Mouse (Mus musculus) left cerebral cortex, adult 8-10 months (tissue): ENCODE results near the gene Anapc2. TPM values are rescaled to one million over a fixed set of nuclear protein-coding genes. Genes with fewer than 3 reads are reported as not detected.

Experiments used
- DNase-seq, 2 experiments: peaks; one replicate each; pipeline ENCODE4 v3.0.0; 2022; ENCODE audit warnings: low spot score in 2 of 2
- total RNA-seq, 4 experiments: library from RNA; stranded (reverse); gene quantifications; 2 replicates each; pipeline ENCODE4 v1.2.4; 2022

Anapc2 gene
- total RNA-seq, 4 experiments from 2014 or later = 88.6 to 111 (median 96.9) TPM

DNA sequence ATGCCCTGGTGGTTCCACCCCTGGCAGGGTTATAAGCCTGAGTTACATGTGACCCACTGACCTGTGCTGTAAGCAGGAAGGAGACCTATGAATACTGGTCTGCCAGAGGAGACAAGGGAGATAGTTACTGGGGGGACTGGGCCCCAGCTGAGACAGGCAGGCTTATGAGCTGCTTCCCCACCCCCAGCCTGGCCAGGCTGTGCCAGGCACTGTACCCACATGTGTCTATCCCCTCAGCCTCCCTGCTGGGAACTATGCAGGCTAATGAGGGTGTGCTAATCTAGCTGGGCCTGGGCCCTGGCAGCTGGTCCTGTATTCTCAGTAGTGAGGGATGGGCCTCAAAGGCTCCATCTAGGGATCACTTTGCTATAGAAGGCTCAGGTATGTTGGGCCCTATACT lies 5.0 kb upstream of the Anapc2 start:
- peak in 1 of 2 experiments; percentile 72 for DNase-seq

DNA sequence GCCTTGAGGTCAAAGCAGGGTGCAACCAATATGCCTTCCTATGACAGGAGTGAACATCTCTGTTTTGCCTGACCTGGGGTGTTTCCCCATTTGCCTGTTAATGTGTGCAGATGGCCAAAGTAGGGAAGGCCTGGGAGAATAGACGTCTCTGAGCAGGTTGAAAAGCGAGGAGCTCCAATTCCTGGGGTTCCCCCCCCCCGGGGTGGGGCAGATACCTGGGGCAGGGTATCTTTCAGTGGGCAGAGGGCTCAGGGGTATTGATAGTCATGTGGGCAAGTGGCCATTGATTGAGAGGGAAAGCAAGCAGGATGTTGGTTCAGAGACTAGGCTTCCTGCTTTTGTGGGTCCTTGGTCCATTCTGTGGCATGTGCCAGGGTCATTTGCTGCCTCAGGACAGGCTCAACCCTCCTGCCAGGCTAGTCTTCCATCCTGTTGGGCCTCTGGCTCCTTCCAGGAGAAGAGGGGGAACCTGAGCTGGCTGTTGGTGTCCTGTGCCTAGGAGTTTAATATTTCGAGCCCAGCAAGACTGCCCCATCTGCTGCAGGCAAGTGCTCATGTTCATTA lies 4.5 kb upstream of the Anapc2 start:
- DNase-seq = no peak

DNA sequence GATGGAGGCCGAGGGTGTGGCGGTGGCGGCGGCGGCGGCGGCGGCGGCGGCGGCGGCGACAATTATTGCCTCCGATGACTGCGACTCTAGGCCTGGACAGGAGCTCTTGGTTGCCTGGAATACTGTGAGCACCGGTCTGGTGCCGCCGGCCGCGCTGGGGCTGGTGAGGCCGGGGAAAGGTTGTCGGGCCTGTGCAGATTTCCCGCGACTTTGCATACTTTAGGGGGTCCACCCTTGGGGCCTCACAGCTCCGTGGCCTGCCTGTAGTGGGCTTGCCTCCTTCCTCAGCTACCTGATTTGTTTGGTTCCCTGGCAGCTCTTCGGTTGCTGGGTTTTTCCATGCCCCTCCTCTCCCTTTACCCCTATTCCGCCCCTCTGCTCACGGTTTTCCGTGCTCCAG lies 237 bp downstream of the Anapc2 start:
- no peak for DNase-seq

GRCm38 (mm10) chr2:25273010-25273409 lies 732 bp downstream of the Anapc2 start:
- DNase-seq = no peak

- DNase-seq = no peak
These were observed 6.9 kb downstream of the Anapc2 start for GRCm38 (mm10) chr2:25278928-25279882.

- no peak for DNase-seq
These were observed 13.3 kb downstream of the Anapc2 start for GRCm38 (mm10) chr2:25285551-25285950.

GRCm38 (mm10) chr2:25286314-25286713 lies 14.0 kb downstream of the Anapc2 start:
- DNase-seq = no peak

DNA sequence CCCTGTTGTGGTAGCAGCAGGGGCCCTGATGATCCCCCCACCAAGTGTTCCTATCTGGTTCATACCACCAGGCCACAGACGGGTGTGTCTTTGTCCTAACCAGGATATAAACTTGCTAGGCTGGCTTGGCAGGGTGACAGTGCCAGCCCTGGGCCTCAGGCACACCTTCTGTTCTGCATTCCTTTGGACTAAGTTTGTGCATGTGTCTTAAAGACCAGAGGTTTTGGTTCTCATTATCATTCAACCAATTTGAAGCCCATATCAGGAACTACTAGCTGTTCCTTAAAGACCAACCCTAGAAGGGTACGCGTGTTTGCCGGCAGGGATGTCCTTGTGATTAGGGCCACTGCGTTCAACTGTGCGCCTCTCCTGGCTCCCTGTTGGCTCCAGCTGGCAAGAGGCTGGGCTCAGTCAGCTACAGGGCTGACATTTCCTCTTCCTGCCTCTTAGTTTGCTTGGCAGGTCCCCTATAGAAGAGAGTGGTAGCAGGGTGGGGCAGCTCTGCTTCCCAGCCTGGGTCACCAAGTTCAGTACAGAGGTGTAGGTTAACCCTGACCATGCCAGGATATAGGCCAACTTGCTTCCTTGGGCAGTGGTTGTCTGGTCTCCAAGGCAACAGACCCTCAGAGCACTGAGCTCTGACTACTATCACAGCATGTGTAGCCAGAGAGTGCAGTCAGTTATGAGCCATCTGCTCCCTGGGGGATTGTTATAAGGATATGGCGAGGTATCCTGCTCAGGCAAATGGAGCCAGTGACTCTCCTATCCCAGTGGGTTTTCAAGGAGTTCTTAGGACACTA lies 14.8 kb downstream of the Anapc2 start:
- DNase-seq = no peak

DNA sequence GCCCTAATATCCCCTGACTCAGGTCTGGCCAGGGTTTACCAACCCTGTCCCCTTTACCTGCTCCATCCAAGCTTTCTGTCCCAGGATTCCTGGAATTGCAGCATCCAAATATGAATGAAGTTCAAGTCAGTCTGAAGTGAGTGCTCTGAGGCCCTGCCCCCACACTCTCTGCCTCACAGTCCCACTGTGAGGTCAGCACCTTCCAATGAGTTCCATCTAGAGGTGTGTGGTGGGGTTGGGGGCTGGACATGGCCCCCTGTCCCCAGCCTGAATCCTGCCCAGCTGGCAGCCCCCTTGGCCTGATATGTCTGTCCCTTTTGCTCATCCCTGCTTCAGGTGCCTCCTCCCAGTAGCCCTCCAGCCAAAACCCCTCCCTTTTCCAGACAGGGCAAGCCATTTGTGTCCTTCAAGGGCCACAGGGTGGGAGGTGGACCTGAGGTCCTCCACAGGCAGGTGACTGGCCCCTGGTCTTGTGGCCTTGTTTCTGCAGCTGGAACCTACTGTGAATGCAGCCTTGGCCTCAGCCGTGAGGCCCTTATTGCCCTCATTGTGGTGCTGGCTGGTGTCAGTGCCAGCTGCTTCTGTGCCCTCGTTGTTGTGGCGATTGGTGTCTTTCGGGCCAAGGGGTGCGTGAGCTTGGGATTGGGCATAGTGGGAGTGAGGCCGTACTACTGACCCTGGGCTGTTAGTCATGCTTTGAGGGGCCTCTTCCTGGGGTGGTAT lies 15.8 kb downstream of the Anapc2 start, which contains the start of gene Tmem210:
TSS of gene Tmem210 (plus strand) at position 219 of the 723 bp plus-strand sequence.
- no peak for DNase-seq

- DNase-seq = no peak
These were observed 16.6 kb downstream of the Anapc2 start for GRCm38 (mm10) chr2:25288734-25289345.

- no peak for DNase-seq
These were observed 17.4 kb downstream of the Anapc2 start, which contains the start of gene Lrrc26 for GRCm38 (mm10) chr2:25289651-25290050. Gene Lrrc26, plus strand, starts transcription at chr2:25289915.

DNA sequence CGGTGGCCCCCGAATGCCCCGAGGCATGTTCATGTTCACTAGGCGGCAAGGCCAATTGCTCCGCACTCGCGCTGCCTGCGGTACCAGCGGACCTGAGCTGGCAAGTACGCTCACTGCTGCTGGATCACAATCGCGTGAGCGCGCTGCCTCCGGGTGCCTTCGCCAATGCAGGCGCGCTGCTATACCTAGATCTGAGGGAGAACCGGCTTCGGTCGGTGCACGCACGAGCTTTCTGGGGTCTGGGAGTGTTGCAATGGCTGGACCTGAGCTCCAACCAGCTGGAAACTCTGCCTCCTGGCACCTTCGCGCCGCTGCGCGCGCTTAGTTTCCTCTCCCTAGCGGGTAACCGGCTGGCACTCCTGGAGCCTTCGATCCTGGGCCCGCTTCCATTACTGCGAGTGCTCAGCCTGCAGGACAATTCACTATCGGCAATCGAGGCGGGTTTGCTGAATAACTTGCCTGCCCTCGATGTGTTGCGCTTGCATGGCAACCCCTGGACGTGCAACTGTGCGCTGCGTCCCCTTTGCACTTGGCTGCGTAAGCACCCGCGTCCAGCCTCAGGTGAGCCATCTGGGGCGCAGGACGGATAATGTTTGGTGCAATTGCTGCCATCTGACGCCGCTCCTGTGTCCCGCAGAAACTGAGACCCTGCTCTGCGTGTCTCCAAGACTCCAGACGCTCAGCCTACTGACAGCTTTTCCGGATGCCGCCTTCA lies 18.0 kb downstream of the Anapc2 start:
- DNase-seq = peak in 1 of 2 experiments; percentile 76

GRCm38 (mm10) chr2:25290816-25291130 lies 18.5 kb downstream of the Anapc2 start:
- DNase-seq = no peak

- no peak for DNase-seq
These were observed 19.1 kb downstream of the Anapc2 start for GRCm38 (mm10) chr2:25291184-25292053.

DNA sequence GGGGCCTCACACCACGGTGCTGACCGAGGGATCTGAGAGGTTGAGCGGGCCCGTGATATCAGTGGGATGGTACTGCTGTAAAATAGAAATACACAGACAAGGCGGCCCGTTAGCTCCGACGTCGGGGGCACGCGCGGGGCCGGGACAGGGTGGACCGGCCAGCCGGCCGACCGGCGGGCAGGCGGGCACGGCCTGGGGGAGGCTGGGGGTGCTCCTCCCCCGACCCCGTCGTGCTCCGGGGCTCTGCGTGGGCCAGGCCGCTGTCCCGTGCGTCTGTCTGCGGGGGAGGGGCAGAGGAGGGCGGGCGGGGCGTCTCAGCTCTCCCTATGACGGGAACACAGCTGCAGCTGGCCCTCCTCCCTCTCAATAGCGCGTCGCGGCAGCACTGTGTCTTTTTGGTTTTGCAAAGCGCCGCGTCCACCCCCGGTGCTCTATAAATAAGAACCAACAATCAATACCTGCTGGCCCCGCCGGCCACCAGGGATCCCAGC lies 19.8 kb downstream of the Anapc2 start:
- DNase-seq = no peak

- no peak for DNase-seq
These were observed 20.6 kb downstream of the Anapc2 start for GRCm38 (mm10) chr2:25292856-25293255.

DNA sequence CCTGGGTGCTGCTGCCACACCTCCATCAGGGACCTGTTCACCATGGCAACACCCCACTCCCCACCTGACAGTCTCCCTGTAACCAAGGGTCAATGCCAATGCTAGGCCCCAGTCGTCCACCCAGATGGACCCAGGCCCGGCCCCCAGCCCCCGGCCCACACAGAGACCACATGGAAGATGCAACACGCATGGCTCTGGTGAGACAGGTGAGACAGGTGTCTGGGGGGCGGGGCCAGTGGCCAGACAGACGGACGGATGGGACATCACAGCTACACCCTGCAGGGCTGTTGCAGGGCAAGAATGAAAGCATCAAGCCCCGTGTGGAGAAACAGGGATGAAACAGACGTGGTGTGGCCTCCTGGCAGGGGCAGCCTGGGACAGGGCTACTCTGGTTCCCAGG lies 21.4 kb downstream of the Anapc2 start:
- peak in 1 of 2 experiments; percentile 25 for DNase-seq

GRCm38 (mm10) chr2:25297093-25297492 lies 24.8 kb downstream of the Anapc2 start:
- no peak for DNase-seq

- no peak for DNase-seq
These were observed 25.8 kb downstream of the Anapc2 start for GRCm38 (mm10) chr2:25298046-25298445.
